Mouse (Mus musculus) brain, embryonic 18.5 days (tissue): Measurements from ENCODE around the gene Fam185a.

Experiments used
- DNase-seq: peaks from one replicate; pipeline ENCODE4 v3.0.0-alpha.2; 2012; ENCODE audit warnings: low read depth, low spot score

Gene Fam185a

GRCm38 (mm10) chr5:21424614-21425602 lies at the start of gene Fam185a, which contains the start of gene Ccdc146:
Fam185a (plus strand) TSS chr5:21424958.
Ccdc146 (minus strand) TSS chr5:21424677.
- peak; percentile 98 for DNase-seq

DNA sequence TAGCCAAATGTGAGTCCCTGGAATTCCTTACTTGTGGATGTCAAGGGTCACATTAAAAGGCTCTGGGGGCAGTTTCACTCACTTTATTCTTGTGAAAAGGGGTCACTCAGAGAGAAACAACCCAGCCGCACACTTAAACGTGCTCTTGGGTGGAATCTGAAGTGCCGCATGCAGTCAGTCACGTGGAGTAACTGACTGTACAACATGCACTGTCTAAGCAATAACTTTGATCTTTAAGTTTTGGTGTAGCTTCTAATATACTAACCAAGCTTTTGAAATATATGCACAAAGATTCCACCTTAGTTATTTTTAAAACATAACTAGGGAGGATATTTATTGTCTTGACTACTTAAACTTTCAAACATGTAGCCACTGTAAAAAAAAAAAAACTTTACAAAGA lies 47.8 kb upstream of the Fam185a start:
- no peak for DNase-seq

DNA sequence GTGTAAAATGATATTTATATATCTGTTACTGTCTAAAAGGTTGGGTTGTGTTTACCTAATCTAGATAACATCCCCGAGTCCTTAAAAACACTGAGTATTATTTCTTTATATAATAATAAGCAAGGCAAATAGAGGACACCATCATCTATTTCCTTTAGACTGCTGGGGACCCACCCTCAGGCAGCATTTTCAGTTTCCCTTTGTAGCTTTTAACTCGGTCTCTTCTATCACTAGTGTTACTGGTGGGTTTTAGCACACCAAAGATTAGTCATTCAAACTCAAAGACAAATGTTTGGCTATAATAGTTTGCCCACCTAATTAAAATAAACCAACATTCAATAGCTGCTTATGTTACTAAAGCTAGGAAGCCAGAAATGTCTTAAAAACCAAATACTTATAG lies 46.4 kb upstream of the Fam185a start:
- no peak for DNase-seq

DNA sequence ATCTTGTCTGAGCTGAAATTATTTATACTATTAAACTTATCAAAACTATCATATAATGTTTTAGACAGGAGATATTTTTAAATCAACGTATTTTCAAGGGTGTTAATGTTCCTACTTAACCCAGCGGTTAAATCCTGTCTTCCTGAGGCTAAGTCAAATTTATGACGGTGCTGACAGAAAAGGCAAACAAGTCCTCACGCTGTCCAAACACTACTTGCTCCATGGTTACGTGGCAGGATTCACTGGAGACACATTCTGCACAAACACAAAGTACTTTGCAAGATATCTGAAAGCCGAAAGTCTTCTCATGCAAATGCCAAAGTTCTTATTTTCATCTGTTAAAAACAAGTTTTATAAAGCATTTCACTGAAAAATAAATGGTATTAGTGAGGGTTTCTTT lies 42.8 kb upstream of the Fam185a start:
- no peak for DNase-seq

GRCm38 (mm10) chr5:21382678-21383077 lies 42.1 kb upstream of the Fam185a start:
- no peak for DNase-seq

- no peak for DNase-seq
Measured at GRCm38 (mm10) chr5:21383392-21384251, 41.1 kb upstream of the Fam185a start.

- DNase-seq: no peak
Measured at GRCm38 (mm10) chr5:21384252-21384960, 40.4 kb upstream of the Fam185a start.

DNA sequence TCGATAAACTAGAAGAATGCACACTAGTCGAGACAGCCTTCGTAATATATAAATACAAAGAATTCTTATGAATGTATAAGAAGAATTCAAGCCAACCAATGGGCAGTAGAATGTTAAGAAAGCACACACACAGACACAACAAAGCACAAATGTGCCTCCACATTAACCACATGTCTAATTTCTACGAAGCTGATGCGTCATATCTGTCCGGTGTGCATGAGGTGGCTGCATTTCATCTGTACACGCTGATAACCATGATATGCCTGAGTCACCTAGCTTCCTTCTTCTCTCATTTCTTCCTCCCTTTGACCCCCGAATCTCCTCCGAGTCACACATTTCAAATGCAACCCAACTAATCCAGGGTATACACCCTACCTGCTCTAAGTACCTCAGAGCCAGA lies 39.8 kb upstream of the Fam185a start:
- no peak for DNase-seq

GRCm38 (mm10) chr5:21386432-21386831 lies 38.3 kb upstream of the Fam185a start:
- DNase-seq: no peak

- DNase-seq: no peak
Measured at GRCm38 (mm10) chr5:21387340-21387739, 37.4 kb upstream of the Fam185a start.

DNA sequence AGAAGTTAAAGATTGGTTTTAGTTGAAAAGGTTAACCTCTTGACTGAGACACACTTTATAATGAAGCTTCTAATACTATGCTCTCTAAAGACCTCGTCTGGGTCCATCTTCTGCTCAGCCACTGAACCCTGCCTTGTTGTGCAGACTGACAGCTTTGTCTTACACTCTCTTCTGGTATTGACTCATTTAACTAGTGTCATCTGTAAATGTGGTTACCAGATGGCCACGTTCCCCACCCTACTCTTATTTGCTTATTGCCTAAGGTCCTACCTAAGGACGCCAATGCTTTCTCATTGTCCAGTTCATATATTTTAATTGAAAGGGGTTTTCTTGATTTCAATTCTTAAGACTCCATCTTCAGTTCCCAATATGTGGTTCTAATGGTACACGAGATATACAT lies 35.9 kb upstream of the Fam185a start:
- DNase-seq: no peak

DNA sequence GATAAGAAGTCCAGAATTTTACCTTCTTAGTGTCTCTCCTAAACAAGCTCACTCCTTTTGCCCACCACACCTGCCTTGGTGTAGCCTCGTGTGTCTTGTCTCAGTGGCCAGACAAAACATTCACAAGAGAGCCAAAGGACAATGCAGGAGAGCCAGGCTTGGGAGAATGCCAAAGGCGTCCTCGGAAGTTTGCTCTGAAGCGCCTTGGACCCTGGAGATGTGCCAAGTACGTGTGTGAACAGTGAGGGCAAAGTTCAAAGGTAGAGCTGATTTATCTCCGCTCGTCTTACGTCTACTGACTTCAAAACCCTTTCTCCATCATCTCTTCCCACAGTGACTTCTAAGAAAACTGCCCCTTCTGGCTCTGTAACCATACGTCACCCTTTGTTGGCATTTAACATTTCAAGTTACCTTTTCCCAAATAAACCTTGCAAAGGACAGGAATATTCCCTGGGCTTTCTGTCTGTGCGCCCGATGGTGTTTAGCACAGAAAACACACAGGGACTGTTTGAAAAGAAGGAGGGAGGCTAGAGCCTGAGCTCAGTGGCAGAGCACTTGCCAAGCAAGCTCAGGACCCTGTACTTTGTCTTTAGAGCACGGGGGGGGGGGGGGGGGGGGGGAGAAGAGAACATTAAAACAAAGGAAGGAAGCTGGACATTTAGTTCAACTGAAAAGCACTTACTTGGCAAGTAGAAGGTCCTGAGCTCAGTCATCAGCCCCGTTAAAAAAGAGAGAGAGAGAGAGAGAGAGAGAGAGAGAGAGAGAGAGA lies 33.0 kb upstream of the Fam185a start:
- DNase-seq: no peak

- DNase-seq: no peak
Measured at GRCm38 (mm10) chr5:21394562-21394961, 30.2 kb upstream of the Fam185a start.

DNA sequence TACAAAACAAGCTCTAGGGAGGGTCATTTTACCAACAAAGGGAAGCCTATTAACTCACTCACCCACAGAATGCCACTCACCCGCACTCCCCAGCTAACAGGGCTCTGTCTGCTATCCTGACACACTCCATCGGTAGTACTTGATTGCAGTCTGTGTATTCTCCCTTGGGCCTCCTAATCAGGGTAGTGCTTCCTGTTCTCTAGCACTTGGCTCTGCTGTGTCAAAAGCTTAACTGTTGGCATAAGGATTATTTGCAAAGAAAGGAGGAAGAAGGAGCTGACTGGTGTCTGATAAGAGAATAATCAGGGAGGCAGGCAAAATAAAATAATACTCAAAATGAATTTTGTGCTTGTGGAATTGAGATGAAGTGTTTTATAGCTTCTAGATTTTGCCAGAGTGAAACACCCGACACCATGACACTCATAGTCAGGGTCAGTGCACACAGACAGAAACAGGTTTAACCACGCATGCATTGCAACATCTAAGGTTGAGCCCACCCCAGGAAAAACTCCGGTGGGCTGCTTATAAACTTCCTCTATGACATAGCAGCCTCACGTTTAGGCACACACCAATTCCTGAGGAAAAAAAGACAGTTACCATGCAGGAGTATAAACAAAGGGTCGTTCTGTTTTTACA lies 29.4 kb upstream of the Fam185a start:
- DNase-seq: no peak

DNA sequence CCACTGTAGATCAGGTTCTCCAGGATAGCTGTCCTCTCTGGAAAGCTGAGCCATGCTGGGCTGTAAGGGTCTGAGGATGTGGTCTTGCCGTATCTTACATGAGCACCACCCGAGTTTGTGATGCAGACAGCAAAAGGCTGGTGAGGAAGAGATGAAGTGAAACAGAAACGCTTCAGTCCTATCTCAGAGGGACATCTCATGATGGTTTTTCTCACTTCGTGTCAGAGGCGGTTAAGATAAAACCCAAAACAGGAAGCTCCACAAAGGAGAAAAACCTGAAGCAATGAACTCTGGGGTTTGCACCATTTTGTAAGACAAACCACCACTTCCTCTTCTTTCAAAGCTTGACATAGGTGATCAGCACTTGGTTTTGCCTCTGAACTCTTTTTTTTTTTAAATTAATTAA lies 13.5 kb upstream of the Fam185a start:
- no peak for DNase-seq

DNA sequence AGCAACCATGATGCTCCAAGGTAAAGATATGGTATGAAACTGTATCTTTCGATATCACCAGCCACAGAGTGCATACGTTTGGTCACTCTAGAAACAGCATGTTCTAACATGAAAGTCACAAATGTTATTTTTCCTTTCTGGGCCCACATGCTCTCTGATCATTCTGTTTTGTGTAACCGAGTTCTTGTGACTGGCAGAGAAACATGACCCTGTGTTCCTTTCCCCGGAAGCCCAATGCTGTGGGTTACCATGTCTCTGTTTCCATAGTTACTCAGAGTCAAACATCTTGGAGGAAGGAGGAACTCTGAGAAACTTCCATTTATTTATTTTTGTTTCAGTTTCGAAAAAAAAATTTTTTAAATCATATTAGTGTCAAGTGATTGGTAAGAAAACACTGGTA lies 12.7 kb upstream of the Fam185a start:
- no peak for DNase-seq

DNA sequence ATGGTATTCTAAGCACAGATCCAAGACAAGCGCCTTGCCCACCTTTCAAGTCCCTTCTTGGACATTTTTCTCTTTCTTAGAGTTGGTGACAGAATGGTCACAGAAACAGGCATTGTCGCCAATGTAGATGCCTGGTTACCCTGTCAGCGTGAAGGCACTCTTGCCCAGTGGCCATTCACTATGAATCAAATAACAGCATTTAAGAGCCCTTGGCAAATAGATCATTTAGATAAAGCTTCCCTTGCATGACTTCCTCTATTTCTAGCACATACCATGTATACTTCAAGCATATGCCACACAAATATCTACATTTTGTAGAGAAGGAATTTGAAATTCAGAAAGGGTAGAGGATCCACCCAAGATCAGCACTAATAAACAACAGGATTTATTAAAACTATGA lies 11.4 kb upstream of the Fam185a start:
- DNase-seq: no peak

DNA sequence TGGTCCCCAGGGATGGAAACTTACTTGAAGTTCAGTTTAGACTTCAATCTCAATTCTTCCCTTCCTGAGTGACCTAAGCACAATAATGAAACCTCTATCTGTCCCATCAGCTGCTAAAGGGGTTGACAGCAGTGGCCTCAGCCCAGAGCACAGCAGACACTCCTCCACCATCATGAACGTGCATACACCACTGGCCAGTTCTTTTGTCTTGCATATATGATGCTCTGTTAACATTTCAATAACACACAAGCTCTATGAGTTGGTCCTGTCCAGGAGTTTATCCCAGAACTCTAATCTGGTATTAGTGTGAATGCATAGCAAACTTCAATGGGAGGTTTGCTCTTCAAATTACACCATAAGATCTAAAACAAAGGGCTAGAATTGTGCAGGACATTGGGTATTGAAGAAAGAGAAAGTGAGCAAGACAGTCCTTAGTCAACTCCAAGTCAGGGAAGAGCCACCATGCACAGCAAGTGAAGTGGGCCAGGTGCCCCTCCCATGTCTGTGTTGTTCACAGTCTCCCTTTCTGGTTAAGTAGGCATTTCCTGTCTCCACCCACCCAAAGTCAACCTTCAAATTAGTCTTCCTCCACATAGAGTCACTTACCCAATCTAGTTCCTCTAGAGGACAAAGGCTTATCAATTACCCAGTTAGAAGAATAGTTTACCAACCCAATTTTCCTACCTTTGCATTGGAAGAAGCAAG lies 10.5 kb upstream of the Fam185a start:
- no peak for DNase-seq

DNA sequence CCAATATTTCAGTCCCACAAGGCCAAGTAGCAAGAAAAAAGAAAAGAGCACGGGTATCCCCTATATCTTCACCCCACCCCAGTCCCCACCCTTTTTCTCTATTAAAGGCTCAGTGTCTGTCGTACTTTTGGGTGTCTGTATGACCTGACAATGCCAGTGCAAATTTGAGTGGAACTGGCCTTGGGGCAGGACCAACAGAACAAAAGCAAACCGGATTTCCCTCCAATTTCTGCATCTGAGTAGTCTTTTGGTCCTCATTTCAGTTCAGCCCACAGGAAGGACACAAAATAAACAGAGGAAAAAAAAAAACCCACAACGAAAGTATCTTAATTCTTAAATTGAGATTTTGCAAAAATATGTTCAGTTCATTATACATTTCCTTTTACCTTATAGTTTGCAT lies 6.1 kb upstream of the Fam185a start:
- no peak for DNase-seq

GRCm38 (mm10) chr5:21420609-21421008 lies 4.1 kb upstream of the Fam185a start:
- DNase-seq: no peak
